Mouse (Mus musculus): ENCODE results near the gene Abce1.

Abce1 gene

GRCm38 (mm10) chr8:79639586-79640451 lies 71.7 kb downstream of the Abce1 start, which contains the start of gene Otud4:
Gene Otud4 (plus strand): TSS chr8:79639618.
- DNase-seq (ENCODE audit: low read depth, low spot score), result peak; percentile 23

DNA sequence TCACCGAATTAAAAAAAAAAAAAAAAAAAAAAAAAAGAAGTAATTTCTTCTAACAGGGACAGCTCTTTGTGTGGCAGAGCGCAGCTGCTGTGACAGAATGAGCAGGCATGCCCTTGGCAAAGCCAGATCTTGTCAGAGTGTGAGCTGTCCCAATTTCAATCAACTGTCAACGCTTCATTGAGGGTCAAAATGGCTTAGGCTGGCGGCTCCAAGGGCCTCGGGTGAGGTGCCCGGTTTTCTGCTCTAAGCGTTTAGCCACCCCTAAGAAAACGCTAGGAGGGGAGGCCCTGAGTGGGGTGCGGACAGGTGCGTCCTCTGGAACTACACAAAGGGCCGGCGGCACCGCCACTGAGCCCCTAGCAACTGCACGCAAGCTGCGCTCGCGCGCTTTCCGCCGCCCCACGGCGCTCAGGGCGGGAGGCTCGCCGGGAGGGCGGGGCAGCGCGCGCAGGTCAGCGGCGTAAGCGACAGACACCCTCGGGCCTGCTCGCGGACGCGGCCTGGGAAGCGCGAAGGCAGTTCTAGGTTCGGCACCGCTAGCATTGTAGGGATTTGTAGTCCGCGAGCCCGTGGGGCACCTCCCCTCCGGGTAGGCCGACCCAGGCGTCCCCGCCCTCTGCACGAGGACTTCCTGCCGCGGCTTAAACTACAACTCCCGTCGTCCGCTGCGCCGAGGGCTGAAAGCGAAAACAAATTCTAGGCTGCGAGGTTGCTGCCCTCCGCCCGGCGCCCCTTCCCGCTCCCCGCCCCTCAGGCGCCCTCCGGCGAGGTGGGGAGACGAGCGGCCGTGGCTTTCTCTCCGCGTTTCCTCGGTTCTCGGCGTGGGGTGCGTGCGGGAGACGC lies 72.6 kb downstream of the Abce1 start:
- peak; percentile 94 for DNase-seq (ENCODE audit: low read depth, low spot score)

- no peak for DNase-seq (ENCODE audit: low read depth, low spot score)
Measured at GRCm38 (mm10) chr8:79638001-79638706, 73.4 kb downstream of the Abce1 start.

DNA sequence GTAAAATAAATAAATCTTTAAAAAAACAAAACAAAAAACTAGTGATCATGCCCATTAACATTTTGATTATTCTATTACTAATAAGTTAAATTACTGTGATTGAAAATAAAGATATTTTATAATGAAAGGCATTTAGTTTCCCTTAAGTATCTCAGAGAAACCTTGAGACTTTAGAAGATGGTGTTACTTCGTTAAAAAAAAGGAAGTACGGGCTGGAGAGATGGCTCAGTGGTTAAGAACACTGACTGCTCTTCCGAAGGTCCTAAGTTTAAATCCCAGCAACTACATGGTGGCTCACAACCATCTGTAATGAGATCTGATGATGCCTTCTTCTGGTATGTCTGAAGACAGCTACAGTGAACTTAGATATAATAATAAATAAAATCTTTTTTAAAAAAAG lies 74.3 kb downstream of the Abce1 start:
- DNase-seq (ENCODE audit: low read depth, low spot score), result no peak

DNA sequence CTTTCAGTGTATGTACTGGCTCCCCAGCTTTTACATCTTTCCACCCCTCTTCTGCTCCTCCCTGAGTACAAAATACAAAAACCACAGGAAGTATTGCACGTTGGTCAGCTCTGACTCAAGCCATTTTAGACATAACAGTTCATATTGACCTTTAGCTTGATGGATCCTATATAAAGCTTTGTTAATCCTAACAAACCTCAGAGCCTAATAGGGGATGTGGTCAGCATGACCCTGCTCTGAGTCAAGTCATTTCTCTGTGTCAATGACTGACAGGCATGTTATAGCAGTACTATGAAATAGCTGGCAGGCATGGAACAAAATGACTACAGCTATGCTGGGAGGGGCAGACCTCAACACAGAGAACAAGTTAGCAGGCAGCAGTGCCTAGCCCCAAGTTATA lies 75.4 kb downstream of the Abce1 start:
- no peak for DNase-seq (ENCODE audit: low read depth, low spot score)

DNA sequence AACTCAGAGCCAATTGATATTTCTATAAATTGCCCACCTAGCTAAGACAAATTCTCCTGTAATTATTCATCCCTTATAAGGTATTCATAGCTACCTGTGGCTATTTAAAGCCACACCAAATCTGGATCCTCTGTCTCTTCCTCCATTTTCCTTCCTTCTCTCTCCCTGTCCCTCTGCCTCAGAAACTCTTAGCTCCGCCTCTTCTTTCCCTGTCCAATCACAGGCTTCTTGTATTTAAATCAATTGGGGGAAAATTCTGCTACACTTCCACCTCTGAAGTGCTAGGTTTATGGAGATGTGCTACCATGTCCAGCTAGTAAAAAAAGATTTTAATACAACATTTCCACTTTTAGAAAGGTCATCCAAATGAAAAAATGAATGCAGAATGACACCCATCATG lies 76.0 kb downstream of the Abce1 start:
- no peak for DNase-seq (ENCODE audit: low read depth, low spot score)

Data from retina, postnatal 7 days (tissue).